Mouse (Mus musculus) erythroblast, embryonic 14.5 days (primary cell): ENCODE measurements around the gene 2310034G01Rik.

Source experiments
- GATA1 ChIP-seq: IDR thresholded peaks from 2 replicates; pipeline ENCODE4 v1.6.1; 2012; ENCODE audit warnings: low read length, inconsistent platforms, mixed read lengths
- TAL1 ChIP-seq: IDR thresholded peaks from 3 replicates; pipeline ENCODE4 v1.6.1; 2012; ENCODE audit warnings: low read length, inconsistent platforms, mixed read lengths

GRCm38 (mm10) chr19:46318031-46318471, 32.1 kb downstream of the 2310034G01Rik start:
- no peak for TF ChIP-seq GATA1
- no peak for TF ChIP-seq TAL1
